Mouse (Mus musculus): ENCODE measurements around the gene Ulk3. TPM values are rescaled to one million over a fixed set of nuclear protein-coding genes. Genes with fewer than 3 reads are reported as not detected.

Gene Ulk3
- polyA plus RNA-seq, 1 experiment from 2014 or later = 10.9 TPM

DNA sequence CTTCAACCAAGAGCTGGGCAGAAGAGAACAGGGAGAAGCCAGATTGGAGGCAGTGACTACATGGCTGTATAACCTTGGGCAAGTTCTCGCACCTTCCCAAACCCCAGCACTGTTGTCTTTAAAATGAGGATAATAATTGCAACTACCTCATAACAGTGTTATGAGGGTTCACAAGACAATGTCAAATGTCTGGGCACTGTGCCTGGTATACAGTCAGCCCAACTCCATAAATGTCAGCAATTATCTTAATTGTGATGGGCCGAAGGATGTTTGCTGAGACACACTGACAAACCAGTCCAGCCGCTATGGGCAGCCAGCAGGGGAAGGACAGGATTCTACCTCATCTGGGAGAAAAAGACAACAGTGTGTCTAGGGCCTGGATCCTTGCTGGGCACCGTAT is 25.5 kb downstream of the Ulk3 start:
- Histone ChIP-seq H3K36me3 (ENCODE audit: control insufficient read depth, insufficient read depth, low read length) (no peaks in the 10 kb centered on the region), H3K4me2 (ENCODE audit: low read depth) (no peak overlapping the region), H3K4me3 (ENCODE audit: low read depth, low read length) (no peak overlapping the region), H3K27ac (ENCODE audit: low read depth, low read length) (no peak overlapping the region), H3K9ac (ENCODE audit: low read length) (no peak overlapping the region), H3K4me1 (ENCODE audit: control insufficient read depth, insufficient read depth, low read length) (no peaks in the 10 kb centered on the region), H3K27me3 (ENCODE audit: control insufficient read depth, insufficient read depth, low read length) (no peaks in the 10 kb centered on the region), H3K9me3 (ENCODE audit: control insufficient read depth, low read length) (no peaks in the 10 kb centered on the region)
- ATAC-seq (ENCODE audit: insufficient read depth, low FRiP score, low TSS enrichment) = no peak
- WGBS = 87% methylated on average over 4 of the region's 4 CpGs
- DNase-seq (ENCODE audit: low spot score) = no peak

DNA sequence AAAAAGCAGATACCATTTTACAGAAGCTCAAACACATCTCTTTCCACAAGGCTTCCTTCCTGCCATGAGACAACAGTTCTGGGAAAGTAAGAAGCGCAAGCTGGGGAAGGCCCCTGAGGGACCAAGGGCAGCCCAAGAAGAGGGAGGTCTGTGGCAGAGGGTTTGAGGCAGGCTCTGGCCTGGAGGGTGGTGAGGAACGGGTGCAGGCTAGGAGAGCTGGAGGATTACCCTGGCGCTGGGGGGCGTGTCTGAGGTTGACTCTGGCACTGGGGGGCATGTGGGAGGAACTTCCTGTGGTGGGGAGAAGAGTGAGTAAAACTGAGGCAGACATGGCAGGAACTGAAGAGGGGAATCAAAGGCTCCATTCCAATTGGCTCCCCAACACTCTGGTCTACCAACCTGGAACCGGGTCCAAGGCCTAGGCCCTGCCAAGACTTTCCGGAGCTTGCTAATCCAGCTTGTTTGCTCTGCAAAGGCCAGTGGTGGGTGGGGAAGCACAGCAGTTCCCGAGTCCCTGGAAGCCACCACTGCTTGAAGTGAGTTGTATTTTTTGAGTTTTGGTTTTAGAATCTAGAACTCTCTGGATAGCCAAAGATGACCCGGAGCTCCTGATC is 28.4 kb downstream of the Ulk3 start:
- DNase-seq (ENCODE audit: low spot score) = no peak
- WGBS = 81% methylated on average over 8 of the region's 8 CpGs
- Histone ChIP-seq H3K36me3 (ENCODE audit: control insufficient read depth, insufficient read depth, low read length) (no peaks in the 10 kb centered on the region), H3K9me3 (ENCODE audit: control insufficient read depth, low read length) (no peaks in the 10 kb centered on the region), H3K4me3 (ENCODE audit: low read depth, low read length) (no peak overlapping the region), H3K4me1 (ENCODE audit: control insufficient read depth, insufficient read depth, low read length) (no peaks in the 10 kb centered on the region), H3K4me2 (ENCODE audit: low read depth) (no peak overlapping the region), H3K27me3 (ENCODE audit: control insufficient read depth, insufficient read depth, low read length) (no peaks in the 10 kb centered on the region), H3K9ac (ENCODE audit: low read length) (no peak overlapping the region), H3K27ac (ENCODE audit: low read depth, low read length) (no peak overlapping the region)
- no peak for ATAC-seq (ENCODE audit: insufficient read depth, low FRiP score, low TSS enrichment)

DNA sequence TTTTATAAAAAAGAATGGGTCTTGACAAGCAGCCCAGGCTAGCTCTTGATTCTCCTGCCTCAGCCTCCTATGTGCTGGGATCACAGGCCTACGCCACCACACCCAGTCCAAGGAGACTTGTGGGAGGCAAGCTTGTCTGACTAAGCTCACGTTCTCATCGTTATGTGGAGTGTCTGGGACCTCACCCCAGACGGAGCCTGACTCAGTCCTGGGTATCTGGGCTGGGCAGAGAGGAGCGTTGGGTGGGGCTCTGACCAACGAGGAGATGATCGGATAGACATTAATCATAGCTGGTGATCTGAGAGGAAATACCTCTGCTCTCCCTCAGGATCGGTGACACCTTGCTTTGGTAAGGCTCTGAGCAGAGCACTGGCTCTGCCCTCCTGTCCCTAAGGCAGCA is 29.6 kb downstream of the Ulk3 start:
- no peaks in the 10 kb centered on the region for H3K4me1 ChIP-seq (ENCODE audit: control insufficient read depth, insufficient read depth, low read length)
- ATAC-seq (ENCODE audit: insufficient read depth, low FRiP score, low TSS enrichment) (no peak), DNase-seq (ENCODE audit: low spot score) (no peak)
- H3K36me3 ChIP-seq (ENCODE audit: control insufficient read depth, insufficient read depth, low read length) = no peaks in the 10 kb centered on the region
- no peak overlapping the region for H3K4me3 ChIP-seq (ENCODE audit: low read depth, low read length)
- H3K9me3 ChIP-seq (ENCODE audit: control insufficient read depth, low read length) = no peaks in the 10 kb centered on the region
- 84% methylated on average over 8 of the region's 8 CpGs for WGBS
- H3K9ac ChIP-seq (ENCODE audit: low read length) = no peak overlapping the region
- no peaks in the 10 kb centered on the region for H3K27me3 ChIP-seq (ENCODE audit: control insufficient read depth, insufficient read depth, low read length)
- no peak overlapping the region for H3K4me2 ChIP-seq (ENCODE audit: low read depth)
- H3K27ac ChIP-seq (ENCODE audit: low read depth, low read length) = no peak overlapping the region

DNA sequence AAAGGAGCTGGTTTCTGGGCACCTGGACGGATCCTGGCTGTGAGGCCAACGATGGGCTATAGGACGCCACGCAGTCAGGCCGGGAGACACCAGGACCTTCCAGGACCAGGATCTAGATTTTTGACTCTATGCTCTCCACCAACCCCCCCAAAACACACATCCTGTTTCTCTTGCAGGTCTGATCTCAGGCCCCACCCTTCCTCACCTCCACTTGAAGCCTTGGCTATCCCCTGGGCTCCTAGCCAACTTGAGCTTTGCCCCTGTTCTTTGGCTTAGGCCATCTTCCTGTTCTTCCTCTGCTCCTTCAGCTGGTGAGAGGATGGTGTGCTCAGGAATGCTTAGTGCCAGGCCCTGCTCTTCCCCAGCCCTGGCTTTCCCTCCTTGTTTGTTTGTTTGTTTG is 31.4 kb downstream of the Ulk3 start, which contains the start of gene Lman1l:
TSS of gene Lman1l (minus strand) at position 101 of the 400 bp plus-strand sequence.
- H3K27me3 ChIP-seq (ENCODE audit: control insufficient read depth, insufficient read depth, low read length) = no peaks in the 10 kb centered on the region
- no peak within 1 kb of the TSS for H3K4me2 ChIP-seq (ENCODE audit: low read depth)
- H3K4me1 ChIP-seq (ENCODE audit: control insufficient read depth, insufficient read depth, low read length) = no peaks in the 10 kb centered on the region
- H3K4me3 ChIP-seq (ENCODE audit: low read depth, low read length) = no peak within 1 kb of the TSS
- H3K9ac ChIP-seq (ENCODE audit: low read length) = no peak within 1 kb of the TSS
- H3K27ac ChIP-seq (ENCODE audit: low read depth, low read length) = no peak within 1 kb of the TSS
- DNase-seq (ENCODE audit: low spot score) (no peak), ATAC-seq (ENCODE audit: insufficient read depth, low FRiP score, low TSS enrichment) (no peak)
- 93% methylated on average over 5 of the region's 5 CpGs for WGBS
- H3K9me3 ChIP-seq (ENCODE audit: control insufficient read depth, low read length) = no peaks in the 10 kb centered on the region
- H3K36me3 ChIP-seq (ENCODE audit: control insufficient read depth, insufficient read depth, low read length) = peaks cover under 1% of the 10 kb centered on the region; the same call in 1 of the 2 replicates

DNA sequence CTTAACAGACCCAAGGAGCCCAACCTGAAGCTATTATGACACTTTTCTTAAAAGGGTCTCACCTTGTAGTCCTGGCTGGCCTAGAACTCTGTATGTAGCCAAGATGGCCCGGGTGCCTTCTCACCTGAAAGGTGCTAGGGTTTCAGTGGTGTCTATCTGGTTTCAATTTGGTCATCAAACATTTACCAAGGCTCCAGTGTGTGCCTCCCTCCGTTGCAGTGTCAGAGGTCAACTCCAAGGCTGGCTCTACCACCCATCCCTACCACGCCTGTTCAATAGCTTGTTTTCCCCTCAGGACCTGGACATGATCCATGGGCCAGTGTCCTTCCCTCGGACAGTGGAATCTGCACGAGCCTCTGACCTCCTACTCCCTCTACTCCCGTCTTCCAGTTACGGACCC is 35.0 kb downstream of the Ulk3 start:
- DNase-seq (ENCODE audit: low spot score) = no peak
- 90% methylated on average over 7 of the region's 7 CpGs for WGBS
- no peak for ATAC-seq (ENCODE audit: insufficient read depth, low FRiP score, low TSS enrichment)
- Histone ChIP-seq H3K4me3 (ENCODE audit: low read depth, low read length) (no peak overlapping the region), H3K4me1 (ENCODE audit: control insufficient read depth, insufficient read depth, low read length) (no peaks in the 10 kb centered on the region), H3K9ac (ENCODE audit: low read length) (no peak overlapping the region), H3K27ac (ENCODE audit: low read depth, low read length) (no peak overlapping the region), H3K36me3 (ENCODE audit: control insufficient read depth, insufficient read depth, low read length) (peaks cover 22% of the 10 kb centered on the region), H3K9me3 (ENCODE audit: control insufficient read depth, low read length) (no peaks in the 10 kb centered on the region), H3K27me3 (ENCODE audit: control insufficient read depth, insufficient read depth, low read length) (no peaks in the 10 kb centered on the region), H3K4me2 (ENCODE audit: low read depth) (no peak overlapping the region)

DNA sequence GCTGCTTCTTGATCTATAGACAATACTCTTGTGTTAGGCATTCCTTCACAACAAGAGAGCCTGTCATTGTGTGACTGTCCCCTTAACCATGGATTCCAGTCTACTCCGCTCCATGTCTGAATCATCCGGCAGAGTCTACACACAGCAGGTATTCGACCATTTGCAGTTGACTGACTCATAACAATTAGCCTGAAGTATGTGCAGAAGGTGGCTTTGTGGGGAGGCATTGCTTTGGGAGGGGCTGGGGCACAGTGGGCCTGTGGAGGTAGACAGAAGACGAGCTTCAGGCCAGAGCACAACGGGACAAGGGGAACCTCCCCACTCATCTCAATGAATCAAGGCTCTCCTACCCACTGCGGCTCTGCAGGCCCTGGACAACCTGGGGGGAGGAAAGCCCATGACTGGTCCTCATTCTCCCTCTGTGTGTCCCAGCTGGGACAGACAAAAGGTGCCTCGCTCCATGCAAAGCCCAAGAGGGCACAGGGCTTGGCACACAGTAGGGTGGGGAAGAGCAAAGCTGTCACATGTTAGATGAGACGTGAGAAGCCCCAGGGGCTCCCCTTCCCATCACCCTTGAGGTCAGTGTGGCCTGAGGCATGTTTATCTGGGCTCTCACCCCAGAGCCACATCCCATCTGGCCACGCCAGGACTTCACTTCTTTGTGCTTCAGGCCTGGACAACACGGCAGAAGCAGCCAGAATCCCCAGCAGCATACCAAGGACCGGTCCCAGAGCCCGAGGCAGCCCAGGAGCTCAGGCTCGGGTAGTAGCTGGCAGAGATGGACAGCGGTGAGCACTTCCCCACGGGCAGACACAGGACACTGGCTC is 36.6 kb downstream of the Ulk3 start:
- Histone ChIP-seq H3K4me1 (ENCODE audit: control insufficient read depth, insufficient read depth, low read length) (no peaks in the 10 kb centered on the region), H3K9ac (ENCODE audit: low read length) (no peak overlapping the region), H3K27me3 (ENCODE audit: control insufficient read depth, insufficient read depth, low read length) (no peaks in the 10 kb centered on the region), H3K4me2 (ENCODE audit: low read depth) (no peak overlapping the region), H3K36me3 (ENCODE audit: control insufficient read depth, insufficient read depth, low read length) (peaks cover 27% of the 10 kb centered on the region), H3K27ac (ENCODE audit: low read depth, low read length) (no peak overlapping the region), H3K9me3 (ENCODE audit: control insufficient read depth, low read length) (no peaks in the 10 kb centered on the region), H3K4me3 (ENCODE audit: low read depth, low read length) (no peak overlapping the region)
- ATAC-seq (ENCODE audit: insufficient read depth, low FRiP score, low TSS enrichment) (no peak), DNase-seq (ENCODE audit: low spot score) (no peak)
- 86% methylated on average over 15 of the region's 15 CpGs for WGBS

DNA sequence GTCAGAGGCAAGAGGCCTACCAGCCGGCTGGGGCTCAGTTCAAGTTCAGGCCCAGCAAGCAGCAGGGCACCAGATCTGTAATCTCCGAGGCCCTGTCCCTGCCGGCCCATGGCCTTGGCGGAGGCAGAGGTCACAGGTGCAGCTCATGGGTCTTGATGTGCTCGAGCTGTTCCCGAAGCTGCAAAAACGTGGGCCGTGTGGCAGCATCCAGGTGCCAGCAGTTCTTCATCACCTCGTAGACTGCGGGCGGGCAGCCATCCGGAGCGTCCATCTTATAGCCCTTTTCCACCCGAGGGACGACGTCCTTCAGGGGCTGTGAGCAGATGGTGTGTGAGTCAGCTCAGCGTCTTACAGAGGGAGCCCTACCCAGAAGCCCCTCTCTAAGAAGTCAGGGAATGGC is 37.9 kb downstream of the Ulk3 start:
- Histone ChIP-seq H3K36me3 (ENCODE audit: control insufficient read depth, insufficient read depth, low read length) (peaks cover 27% of the 10 kb centered on the region), H3K9ac (ENCODE audit: low read length) (no peak overlapping the region), H3K4me1 (ENCODE audit: control insufficient read depth, insufficient read depth, low read length) (no peaks in the 10 kb centered on the region), H3K27ac (ENCODE audit: low read depth, low read length) (no peak overlapping the region), H3K4me2 (ENCODE audit: low read depth) (no peak overlapping the region), H3K27me3 (ENCODE audit: control insufficient read depth, insufficient read depth, low read length) (no peaks in the 10 kb centered on the region), H3K9me3 (ENCODE audit: control insufficient read depth, low read length) (no peaks in the 10 kb centered on the region), H3K4me3 (ENCODE audit: low read depth, low read length) (no peak overlapping the region)
- DNase-seq (ENCODE audit: low spot score) = no peak
- no peak for ATAC-seq (ENCODE audit: insufficient read depth, low FRiP score, low TSS enrichment)
- 92% methylated on average over 17 of the region's 17 CpGs for WGBS

DNA sequence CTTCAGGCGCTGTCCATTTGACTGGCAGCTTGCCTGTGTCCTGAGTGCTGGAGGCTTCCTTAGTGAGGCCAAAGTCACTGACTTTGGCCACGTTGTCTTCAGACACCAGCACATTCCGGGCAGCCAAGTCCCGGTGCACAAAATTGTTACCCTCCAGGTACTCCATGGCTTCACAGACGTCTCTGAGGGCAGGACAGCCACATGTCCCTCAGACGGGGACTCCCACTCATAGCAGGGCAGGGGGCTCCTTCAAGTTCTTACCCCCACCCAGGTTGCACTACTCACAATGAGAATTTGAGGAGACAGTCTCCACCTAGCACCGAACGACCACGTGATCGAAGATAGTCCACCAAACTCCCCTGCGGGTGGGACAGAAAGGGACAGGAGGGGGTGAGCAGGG is 38.6 kb downstream of the Ulk3 start:
- Histone ChIP-seq H3K27ac (ENCODE audit: low read depth, low read length) (no peak overlapping the region), H3K4me2 (ENCODE audit: low read depth) (no peak overlapping the region), H3K4me1 (ENCODE audit: control insufficient read depth, insufficient read depth, low read length) (no peaks in the 10 kb centered on the region), H3K27me3 (ENCODE audit: control insufficient read depth, insufficient read depth, low read length) (no peaks in the 10 kb centered on the region), H3K36me3 (ENCODE audit: control insufficient read depth, insufficient read depth, low read length) (peaks cover 27% of the 10 kb centered on the region), H3K9ac (ENCODE audit: low read length) (no peak overlapping the region), H3K9me3 (ENCODE audit: control insufficient read depth, low read length) (no peaks in the 10 kb centered on the region), H3K4me3 (ENCODE audit: low read depth, low read length) (no peak overlapping the region)
- DNase-seq (ENCODE audit: low spot score) (no peak), ATAC-seq (ENCODE audit: insufficient read depth, low FRiP score, low TSS enrichment) (no peak)
- 93% methylated on average over 11 of the region's 11 CpGs for WGBS

DNA sequence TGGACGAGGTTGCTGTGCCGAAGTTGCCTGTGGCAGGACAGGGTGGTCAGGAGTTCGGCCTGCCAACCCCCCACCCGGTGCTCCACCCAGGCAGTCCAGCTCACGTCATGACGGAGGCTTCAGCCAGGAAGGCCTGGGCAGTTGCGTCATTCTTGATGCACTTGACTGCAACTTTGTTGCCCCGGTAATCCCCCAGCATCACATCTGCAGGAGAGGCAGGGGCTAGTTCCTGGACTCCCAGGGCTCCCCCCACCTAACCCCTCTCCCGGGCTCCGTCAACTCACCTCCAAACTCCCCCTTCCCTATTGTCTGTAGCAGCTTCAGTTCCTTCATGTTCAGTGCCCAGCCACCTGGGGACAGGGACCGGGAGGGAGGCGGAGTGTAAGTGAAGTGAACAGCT is 39.5 kb downstream of the Ulk3 start:
- Histone ChIP-seq H3K36me3 (ENCODE audit: control insufficient read depth, insufficient read depth, low read length) (peaks cover 27% of the 10 kb centered on the region), H3K4me2 (ENCODE audit: low read depth) (no peak overlapping the region), H3K4me3 (ENCODE audit: low read depth, low read length) (no peak overlapping the region), H3K27ac (ENCODE audit: low read depth, low read length) (no peak overlapping the region), H3K9ac (ENCODE audit: low read length) (no peak overlapping the region), H3K4me1 (ENCODE audit: control insufficient read depth, insufficient read depth, low read length) (no peaks in the 10 kb centered on the region), H3K9me3 (ENCODE audit: control insufficient read depth, low read length) (no peaks in the 10 kb centered on the region), H3K27me3 (ENCODE audit: control insufficient read depth, insufficient read depth, low read length) (no peaks in the 10 kb centered on the region)
- ATAC-seq (ENCODE audit: insufficient read depth, low FRiP score, low TSS enrichment) = no peak
- DNase-seq (ENCODE audit: low spot score) = no peak
- 93% methylated on average over 12 of the region's 12 CpGs for WGBS

Measured in neural tube, embryonic 11.5 days (tissue).